Mouse (Mus musculus) spleen, adult 12 weeks (tissue): ENCODE results near the gene Galnt18.

Source experiments
- DNase-seq: peaks from one replicate; pipeline ENCODE4 v3.0.0; 2022; ENCODE audit warnings: low spot score

Galnt18 gene

GRCm38 (mm10) chr7:111559011-111559410 is 220.8 kb downstream of the Galnt18 start:
- DNase-seq, result no peak

- no peak for DNase-seq
These were observed 228.8 kb downstream of the Galnt18 start for GRCm38 (mm10) chr7:111550987-111551386.

GRCm38 (mm10) chr7:111547069-111547468 is 232.7 kb downstream of the Galnt18 start:
- DNase-seq, result no peak

- no peak for DNase-seq
These were observed 234.2 kb downstream of the Galnt18 start for GRCm38 (mm10) chr7:111545614-111546013.

- DNase-seq, result no peak
These were observed 241.8 kb downstream of the Galnt18 start for GRCm38 (mm10) chr7:111537946-111538345.

- DNase-seq, result no peak
These were observed 244.9 kb downstream of the Galnt18 start for GRCm38 (mm10) chr7:111534826-111535405.

- DNase-seq, result no peak
These were observed 250.7 kb downstream of the Galnt18 start for GRCm38 (mm10) chr7:111528961-111529643.

GRCm38 (mm10) chr7:111528462-111528861 is 251.3 kb downstream of the Galnt18 start:
- DNase-seq, result no peak

- no peak for DNase-seq
These were observed 258.9 kb downstream of the Galnt18 start for GRCm38 (mm10) chr7:111520881-111521280.

- DNase-seq, result no peak
These were observed 261.1 kb downstream of the Galnt18 start for GRCm38 (mm10) chr7:111518581-111519242.

- no peak for DNase-seq
These were observed 262.9 kb downstream of the Galnt18 start for GRCm38 (mm10) chr7:111516882-111517281.

GRCm38 (mm10) chr7:111515471-111515870 is 264.3 kb downstream of the Galnt18 start:
- no peak for DNase-seq

- no peak for DNase-seq
These were observed 270.5 kb downstream of the Galnt18 start for GRCm38 (mm10) chr7:111509167-111509854.

GRCm38 (mm10) chr7:111500616-111501015 is 279.2 kb downstream of the Galnt18 start:
- DNase-seq, result no peak

- no peak for DNase-seq
These were observed 280.5 kb downstream of the Galnt18 start for GRCm38 (mm10) chr7:111499255-111499790.

- DNase-seq, result no peak
These were observed 282.6 kb downstream of the Galnt18 start for GRCm38 (mm10) chr7:111497191-111497590.

- no peak for DNase-seq
These were observed 287.4 kb downstream of the Galnt18 start for GRCm38 (mm10) chr7:111492242-111492949.

GRCm38 (mm10) chr7:111491566-111491965 is 288.2 kb downstream of the Galnt18 start:
- DNase-seq, result no peak

GRCm38 (mm10) chr7:111486811-111487333 is 292.9 kb downstream of the Galnt18 start:
- no peak for DNase-seq

GRCm38 (mm10) chr7:111483896-111484295 is 295.9 kb downstream of the Galnt18 start:
- DNase-seq, result no peak

- DNase-seq, result no peak
These were observed 296.5 kb downstream of the Galnt18 start for GRCm38 (mm10) chr7:111483321-111483720.
